Mouse (Mus musculus) adrenal gland, adult 2 months (tissue): ENCODE results near the gene Agfg2. TPM values are rescaled to one million over a fixed set of nuclear protein-coding genes. Genes with fewer than 3 reads are reported as not detected.

Experiments used
- DNase-seq: peaks from one replicate; pipeline ENCODE4 v3.0.0; 2021
- polyA plus RNA-seq: library from polyadenylated mRNA; depleted of rRNA; stranded (reverse); fragments of >200 nt; gene quantifications from 2 replicates; pipeline ENCODE4 v1.2.3, GENCODE M21; 2012
- total RNA-seq, 2 experiments: library from RNA; stranded (reverse); gene quantifications; 2 replicates each; pipeline ENCODE4 v1.2.3; 2021

Agfg2 gene
- total and polyA plus RNA-seq, 3 experiments: 29.2 to 85.2 (median 37.6) TPM

GRCm38 (mm10) chr5:137683388-137684293 lies 885 bp downstream of the Agfg2 start:
- DNase-seq: peak; percentile 42

GRCm38 (mm10) chr5:137682526-137682925 lies 2.0 kb downstream of the Agfg2 start:
- DNase-seq: no peak

- no peak for DNase-seq
Observed at GRCm38 (mm10) chr5:137679726-137680125, 4.8 kb downstream of the Agfg2 start.

- DNase-seq: no peak
Observed at GRCm38 (mm10) chr5:137678736-137679135, 5.8 kb downstream of the Agfg2 start.

GRCm38 (mm10) chr5:137677859-137678258 lies 6.7 kb downstream of the Agfg2 start:
- no peak for DNase-seq

GRCm38 (mm10) chr5:137674786-137675185 lies 9.7 kb downstream of the Agfg2 start:
- no peak for DNase-seq

GRCm38 (mm10) chr5:137673015-137673414 lies 11.5 kb downstream of the Agfg2 start:
- no peak for DNase-seq

- no peak for DNase-seq
Observed at GRCm38 (mm10) chr5:137672361-137672760, 12.2 kb downstream of the Agfg2 start.

GRCm38 (mm10) chr5:137671443-137672240 lies 12.9 kb downstream of the Agfg2 start:
- DNase-seq: peak; percentile 94

GRCm38 (mm10) chr5:137670240-137670639 lies 14.3 kb downstream of the Agfg2 start:
- no peak for DNase-seq

- DNase-seq: no peak
Observed at GRCm38 (mm10) chr5:137668971-137669370, 15.6 kb downstream of the Agfg2 start.

GRCm38 (mm10) chr5:137663057-137663456 lies 21.5 kb downstream of the Agfg2 start:
- DNase-seq: no peak

GRCm38 (mm10) chr5:137660064-137660688 lies 24.4 kb downstream of the Agfg2 start:
- peak; percentile 90 for DNase-seq

GRCm38 (mm10) chr5:137656977-137657376 lies 27.5 kb downstream of the Agfg2 start:
- peak; percentile 83 for DNase-seq

- no peak for DNase-seq
Observed at GRCm38 (mm10) chr5:137654746-137655145, 29.8 kb downstream of the Agfg2 start.

GRCm38 (mm10) chr5:137653366-137653765 lies 31.2 kb downstream of the Agfg2 start:
- DNase-seq: no peak

GRCm38 (mm10) chr5:137652474-137652873 lies 32.1 kb downstream of the Agfg2 start:
- peak; percentile 81 for DNase-seq

- peak; percentile 44 for DNase-seq
Observed at GRCm38 (mm10) chr5:137649669-137650571, 34.6 kb downstream of the Agfg2 start.

- DNase-seq: no peak
Observed at GRCm38 (mm10) chr5:137649251-137649650, 35.3 kb downstream of the Agfg2 start.

- no peak for DNase-seq
Observed at GRCm38 (mm10) chr5:137647827-137648601, 36.5 kb downstream of the Agfg2 start.
